Mouse (Mus musculus) kidney, adult 9 months (tissue): ENCODE measurements at regions not wholly inside any gene's neighbourhood (a gene's known extent, or its start where the extent isn't known, plus 50 kb on each side); places are given as distances from the start of the nearest gene placed in this dataset.

Source experiments
- DNase-seq: peaks from one replicate; pipeline ENCODE4 v3.0.0; 2022

- no peak for DNase-seq
Measured at GRCm38 (mm10) chr12:26884156-26884555, 415.2 kb downstream of the Cmpk2 start.

GRCm38 (mm10) chr12:26877691-26878121, 408.7 kb downstream of the Cmpk2 start:
- DNase-seq: no peak

GRCm38 (mm10) chr12:26877284-26877683, 408.3 kb downstream of the Cmpk2 start:
- no peak for DNase-seq

GRCm38 (mm10) chr12:26872466-26872865, 403.5 kb downstream of the Cmpk2 start:
- DNase-seq: no peak

- no peak for DNase-seq
Measured at GRCm38 (mm10) chr12:26867731-26868130, 398.7 kb downstream of the Cmpk2 start.

DNA sequence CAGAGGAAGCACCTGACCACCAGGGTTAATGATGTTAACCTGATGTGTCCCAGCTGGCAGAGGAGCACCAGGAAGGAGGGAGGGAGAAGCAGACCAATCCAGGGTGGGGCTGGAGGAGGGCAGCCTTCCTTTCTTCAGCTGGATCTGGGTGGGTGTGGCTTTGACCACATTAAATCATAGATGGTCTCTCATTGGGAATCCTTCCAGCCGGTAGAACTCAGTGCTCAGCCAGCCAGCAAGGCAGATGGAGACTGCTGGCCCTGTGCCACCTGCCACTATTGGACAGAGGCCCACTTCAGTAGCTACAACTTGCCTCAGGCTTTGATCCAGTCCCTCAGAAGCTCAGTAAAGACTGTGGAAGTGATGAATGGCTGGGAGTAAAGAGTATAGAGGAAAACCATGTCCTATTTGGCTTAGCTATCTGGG, 386.1 kb downstream of the Cmpk2 start:
- peak; percentile 4 for DNase-seq

DNA sequence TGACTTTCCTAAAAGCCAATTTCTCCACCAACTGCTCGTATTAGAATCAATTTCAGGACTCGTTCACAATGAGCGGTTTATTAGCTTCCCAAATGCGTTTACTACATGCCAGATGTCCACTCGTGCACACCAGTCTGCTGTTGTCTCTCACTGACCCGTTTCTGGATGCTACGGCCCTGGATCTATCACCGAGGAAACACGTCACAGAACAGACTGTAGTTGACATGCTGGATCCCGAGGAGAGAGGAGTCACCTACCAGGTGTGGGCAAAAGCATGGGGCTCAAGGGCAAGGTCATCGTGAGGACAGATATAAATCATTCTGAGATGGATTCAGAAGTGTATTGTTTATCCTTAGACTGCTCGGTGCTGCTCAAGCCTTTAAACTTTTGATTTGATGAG, 375.9 kb downstream of the Cmpk2 start:
- no peak for DNase-seq

- no peak for DNase-seq
Measured at GRCm38 (mm10) chr12:26842696-26843095, 373.7 kb downstream of the Cmpk2 start.

DNA sequence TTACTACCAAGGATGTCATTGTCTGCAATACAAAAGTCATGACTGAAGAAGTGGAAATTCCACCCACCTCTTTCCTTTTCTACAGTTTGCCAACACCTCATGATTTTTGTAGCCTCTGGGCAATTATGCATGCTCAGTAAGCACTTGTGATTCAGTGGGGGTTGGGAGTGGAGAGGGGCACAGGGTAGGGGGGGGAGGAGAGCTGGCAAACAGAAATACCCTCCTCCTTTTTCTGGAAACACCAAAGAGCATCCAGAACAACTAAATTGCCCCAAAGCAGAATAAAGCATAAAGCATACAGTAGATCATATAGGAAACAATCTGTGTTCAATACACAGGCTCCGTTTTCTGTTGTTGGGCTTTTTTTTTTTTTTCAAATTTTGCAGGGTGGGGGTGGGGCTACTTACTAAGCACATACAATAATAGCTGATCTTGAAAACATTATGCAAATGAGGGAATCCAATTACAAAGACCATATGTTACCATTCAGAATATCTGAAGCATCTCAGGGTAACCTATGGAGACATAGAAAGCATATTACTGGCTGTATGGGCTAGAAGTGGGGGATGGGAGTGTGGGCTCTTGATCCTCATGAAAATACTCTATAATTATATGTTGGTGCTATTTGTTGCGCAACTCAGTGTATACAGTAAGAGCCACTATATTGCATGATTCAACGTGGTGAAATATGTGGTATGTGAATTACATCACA, 352.4 kb downstream of the Cmpk2 start:
- no peak for DNase-seq

GRCm38 (mm10) chr12:26817866-26818265, 348.9 kb downstream of the Cmpk2 start:
- DNase-seq: no peak

DNA sequence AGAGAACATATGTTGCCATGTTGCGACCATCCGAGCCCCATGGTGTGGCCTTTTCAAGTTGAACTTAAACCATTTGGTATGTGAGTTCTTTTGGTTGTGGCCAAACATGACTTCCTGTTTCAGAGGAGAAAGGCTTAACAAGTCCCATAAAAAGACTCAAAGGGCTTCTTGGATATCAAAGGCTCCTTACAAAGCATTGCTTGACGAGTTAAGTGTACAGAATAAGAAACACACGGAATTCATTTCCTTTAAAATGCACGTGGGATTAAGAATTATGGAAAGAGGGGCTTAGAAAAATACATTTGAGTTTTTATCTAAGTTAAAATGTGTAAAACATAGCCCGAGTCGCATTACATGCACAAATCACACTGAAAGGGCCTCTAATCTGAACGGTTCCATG, 346.8 kb downstream of the Cmpk2 start:
- no peak for DNase-seq

DNA sequence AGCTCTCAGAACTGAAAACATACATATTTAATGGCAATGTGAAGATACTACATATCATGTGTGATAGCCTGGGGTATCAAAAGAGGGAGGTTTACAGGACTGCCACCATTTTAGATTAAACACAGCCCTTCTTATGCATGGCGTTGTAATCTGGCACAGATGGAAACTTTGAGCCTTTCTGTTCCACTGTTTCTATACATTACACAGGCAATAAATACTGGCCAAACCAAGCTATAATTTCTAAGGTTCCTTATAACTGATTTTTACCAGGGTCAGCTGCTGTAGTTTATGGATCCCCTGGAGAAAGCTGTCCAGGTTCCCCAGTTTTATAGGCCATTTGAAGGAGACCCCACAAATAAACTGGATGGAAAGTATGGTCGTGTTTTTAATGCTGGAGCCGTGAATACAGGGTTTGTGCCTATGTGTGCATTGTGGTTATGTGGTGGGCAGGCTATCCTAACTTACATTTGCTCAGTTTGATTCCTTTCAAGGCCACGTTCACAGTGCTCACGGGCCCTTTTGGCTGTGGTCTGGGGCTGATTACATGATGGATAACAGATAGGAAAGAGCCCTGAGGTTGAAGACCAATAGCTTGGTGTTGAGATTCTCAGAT, 341.7 kb downstream of the Cmpk2 start:
- DNase-seq: no peak

GRCm38 (mm10) chr12:26809670-26810069, 340.7 kb downstream of the Cmpk2 start:
- no peak for DNase-seq

DNA sequence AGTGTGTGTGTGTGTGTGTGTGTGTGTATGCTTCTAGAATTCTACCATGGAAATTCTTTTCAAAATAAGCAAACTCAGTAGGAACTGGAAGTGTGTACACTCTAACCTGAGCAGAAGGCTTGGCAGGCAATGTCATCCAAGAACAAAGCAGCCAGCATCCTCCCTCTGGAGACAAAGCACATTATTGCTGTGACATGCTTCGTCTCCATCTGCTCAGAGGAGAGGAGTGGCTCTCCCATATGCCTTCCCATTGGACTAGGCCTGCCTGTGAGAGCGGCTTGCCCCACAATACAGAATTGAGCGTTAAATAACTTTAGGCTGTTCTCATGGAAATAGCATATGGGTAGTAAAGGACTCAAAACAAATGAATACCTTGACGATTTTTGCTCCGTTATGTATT, 333.5 kb downstream of the Cmpk2 start:
- DNase-seq: no peak

DNA sequence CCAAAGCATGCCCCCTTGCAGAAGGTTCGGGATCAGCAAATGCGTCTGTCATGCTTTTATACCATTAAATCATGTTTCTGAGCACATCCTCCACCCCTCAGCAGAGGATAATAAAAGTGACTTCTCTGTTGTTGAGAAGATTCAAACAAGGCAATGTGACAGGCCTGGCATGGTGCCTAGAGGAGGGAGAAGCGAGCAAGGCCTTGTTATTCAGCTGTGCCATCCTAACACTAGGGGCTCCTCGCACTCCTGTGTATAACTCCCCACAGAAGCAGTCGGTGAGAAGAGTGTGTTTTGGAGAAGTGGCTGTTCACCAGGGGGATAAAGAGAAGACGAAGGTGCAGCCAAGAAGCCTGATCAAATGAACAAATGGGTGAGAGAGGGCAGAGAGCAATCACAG, 330.3 kb downstream of the Cmpk2 start:
- DNase-seq: no peak

DNA sequence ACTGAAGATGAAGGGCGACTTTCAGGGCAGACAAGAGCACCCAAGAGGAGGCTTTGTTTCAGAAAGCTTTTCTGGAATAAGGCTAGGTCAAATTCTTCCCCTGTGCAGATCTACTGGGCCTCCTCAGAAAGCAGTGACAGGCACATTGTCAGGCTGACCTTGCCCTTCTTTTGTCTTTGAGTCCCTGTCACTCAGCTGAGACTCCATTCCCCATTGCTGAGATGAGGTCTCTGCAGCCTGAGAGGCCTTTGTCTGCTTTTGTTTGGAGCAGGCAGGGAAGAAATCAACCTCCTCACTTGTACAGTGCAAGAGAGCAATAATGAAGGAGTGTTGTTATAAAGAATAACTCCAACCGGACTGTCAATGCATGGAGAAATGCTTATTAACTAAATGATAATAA, 327.4 kb downstream of the Cmpk2 start:
- DNase-seq: no peak

- no peak for DNase-seq
Measured at GRCm38 (mm10) chr12:26789336-26789846, 320.4 kb downstream of the Cmpk2 start.

DNA sequence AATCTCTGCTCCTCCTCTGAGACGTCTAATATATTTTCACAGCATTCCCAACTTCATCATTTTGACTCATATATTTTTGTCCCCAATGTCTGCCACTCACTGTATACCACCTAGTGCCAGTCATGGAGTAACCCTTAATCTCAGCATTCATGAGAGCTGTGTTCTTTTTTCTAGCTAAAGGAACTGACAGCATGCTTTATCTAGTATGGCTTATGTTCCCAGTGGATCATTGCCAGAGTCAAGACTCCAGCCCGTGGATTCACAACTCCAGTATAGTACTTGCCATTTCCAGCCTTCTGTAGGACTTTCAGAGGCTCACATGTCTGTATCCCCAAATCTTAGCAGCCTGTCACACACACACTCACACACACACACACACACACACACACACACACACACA, 316.5 kb downstream of the Cmpk2 start:
- no peak for DNase-seq

- no peak for DNase-seq
Measured at GRCm38 (mm10) chr12:26784426-26784825, 315.4 kb downstream of the Cmpk2 start.

DNA sequence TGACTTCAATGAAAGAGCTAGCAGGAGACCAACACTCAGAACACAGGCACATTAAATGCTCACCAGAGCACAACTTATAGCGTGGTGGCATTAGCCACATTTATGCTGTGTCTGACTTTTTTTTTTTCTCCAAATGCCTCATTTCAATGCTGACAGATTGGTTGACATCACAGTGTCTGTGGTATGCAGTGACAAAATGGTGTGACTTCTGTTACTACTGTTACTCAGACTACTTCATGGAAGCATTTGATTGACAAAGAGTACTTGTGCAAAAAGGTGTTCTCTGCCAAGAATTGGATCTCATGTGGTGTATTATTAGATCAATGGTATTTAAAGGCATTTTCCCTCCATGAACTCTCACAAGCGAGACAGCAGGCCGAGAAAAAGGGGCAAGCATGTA, 314.8 kb downstream of the Cmpk2 start:
- no peak for DNase-seq

DNA sequence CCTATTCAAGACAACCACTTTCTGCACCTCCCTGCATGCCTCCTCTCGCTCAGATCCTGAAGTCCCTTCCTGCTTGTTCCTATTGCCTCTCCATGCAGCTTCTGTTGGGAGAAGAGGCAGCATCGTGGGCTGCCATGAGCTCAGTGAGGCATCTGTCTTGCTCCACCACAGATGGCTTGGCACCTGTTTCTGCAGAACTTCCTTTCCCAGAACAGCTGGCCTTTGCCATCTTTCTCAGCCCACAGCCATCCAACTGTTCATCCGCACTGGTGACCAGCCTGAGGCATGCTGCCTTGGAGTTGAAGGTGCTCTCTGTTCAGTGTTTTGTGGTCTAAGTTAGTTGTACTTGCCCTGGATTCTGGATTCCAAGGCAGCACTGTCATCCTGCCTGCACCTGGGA, 312.5 kb downstream of the Cmpk2 start:
- DNase-seq: no peak

DNA sequence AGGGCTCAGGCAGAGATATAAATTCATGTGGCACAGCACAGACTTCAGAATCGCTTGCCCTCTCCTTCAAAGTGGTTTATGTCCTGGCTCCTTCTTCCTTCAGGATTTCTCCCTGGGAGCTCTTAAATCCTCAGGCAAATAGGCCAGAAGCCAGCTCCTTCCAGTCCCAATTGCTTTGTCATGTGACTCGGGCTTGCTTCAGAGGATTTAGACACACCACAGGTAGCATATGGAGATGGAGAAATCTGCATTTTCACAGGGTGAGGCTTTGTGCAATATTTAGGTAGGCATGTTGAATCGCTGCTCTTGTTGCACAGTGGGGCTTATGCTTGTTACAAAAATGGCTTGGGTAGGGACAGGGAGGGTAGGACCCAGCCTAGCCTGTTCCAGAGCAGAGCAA, 309.8 kb downstream of the Cmpk2 start:
- no peak for DNase-seq

DNA sequence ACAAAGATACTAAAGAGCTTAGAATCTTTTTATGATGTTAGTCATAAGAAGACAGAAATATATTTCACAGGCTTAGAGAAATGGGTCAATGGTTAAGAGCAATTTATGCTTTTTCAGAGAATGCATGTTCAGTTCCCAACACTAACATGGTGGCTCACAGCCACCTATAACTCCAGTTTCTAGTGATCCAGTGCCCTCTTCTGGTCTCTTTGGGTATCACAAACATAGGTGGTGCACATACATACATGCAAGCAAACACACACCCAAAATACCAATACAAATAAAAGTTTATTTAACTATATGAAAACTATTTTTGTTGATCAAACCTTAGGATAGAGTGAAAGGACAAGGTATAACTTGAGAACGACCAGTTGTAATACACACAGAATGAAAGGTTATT, 308.0 kb downstream of the Cmpk2 start:
- no peak for DNase-seq

DNA sequence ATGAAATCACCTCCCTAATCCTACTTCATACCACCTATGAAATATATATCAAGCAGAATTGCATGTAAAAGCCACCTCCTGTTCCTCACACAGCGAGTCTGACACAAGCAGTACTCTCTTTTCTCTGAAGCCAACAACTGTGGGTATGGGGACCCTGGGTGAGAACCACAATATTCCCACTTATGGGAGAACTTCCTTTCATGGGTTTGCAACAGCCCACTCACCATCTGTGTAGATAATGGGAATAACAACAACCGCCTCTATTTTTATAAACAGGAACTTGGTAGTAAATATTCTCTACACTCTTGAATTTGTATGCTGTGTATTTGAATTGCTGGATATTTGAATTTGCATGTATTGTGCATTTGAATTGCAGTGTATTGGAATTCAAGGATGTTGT, 305.0 kb downstream of the Cmpk2 start:
- DNase-seq: no peak
